Mouse (Mus musculus): ENCODE results near the gene Pdzd8. TPM values are rescaled to one million over a fixed set of nuclear protein-coding genes. Genes with fewer than 3 reads are reported as not detected.

Gene Pdzd8
- polyA plus RNA-seq, 1 experiment from 2014 or later, result 8.8 TPM

- Histone ChIP-seq H3K4me3 (replicated peaks; ENCODE audit: low read depth, low read length) (no peak overlapping the region), H3K27me3 (ENCODE audit: insufficient read depth, low read length) (no peaks in the 10 kb centered on the region), H3K27ac (no peak overlapping the region), H3K9me3 (replicated peaks; ENCODE audit: low read length) (no peaks in the 10 kb centered on the region), H3K4me2 (ENCODE audit: low read length) (no peak overlapping the region), H3K4me1 (replicated peaks; ENCODE audit: insufficient read depth, low read length) (peaks cover 6% of the 10 kb centered on the region; the same call in 1 of the 2 replicates), H3K36me3 (ENCODE audit: insufficient read depth, low read length) (no peaks in the 10 kb centered on the region), H3K9ac (ENCODE audit: low read depth, low read length) (no peak overlapping the region)
- DNase-seq (ENCODE audit: low spot score) (no peak), ATAC-seq (replicated peaks; ENCODE audit: low FRiP score, low read depth) (no peak)
- no peak for TF ChIP-seq CTCF (IDR thresholded peaks at IDR 0.05; ENCODE audit: low read depth)
- WGBS, result 81% methylated on average over 3 of the region's 3 CpGs
These were observed 5.7 kb downstream of the Pdzd8 start for GRCm38 (mm10) chr19:59339908-59340307.

- no peak overlapping the region for H3K9ac ChIP-seq (ENCODE audit: low read depth, low read length)
- H3K27ac ChIP-seq, result no peak overlapping the region
- H3K9me3 ChIP-seq (replicated peaks; ENCODE audit: low read length), result no peaks in the 10 kb centered on the region
- no peak overlapping the region for H3K4me2 ChIP-seq (ENCODE audit: low read length)
- no peak overlapping the region for H3K4me3 ChIP-seq (replicated peaks; ENCODE audit: low read depth, low read length)
- DNase-seq (ENCODE audit: low spot score) (no peak), ATAC-seq (replicated peaks; ENCODE audit: low FRiP score, low read depth) (no peak)
- H3K27me3 ChIP-seq (ENCODE audit: insufficient read depth, low read length), result no peaks in the 10 kb centered on the region
- no peak for TF ChIP-seq CTCF (IDR thresholded peaks at IDR 0.05; ENCODE audit: low read depth)
- no peaks in the 10 kb centered on the region; the same call in 1 of the 2 replicates for H3K4me1 ChIP-seq (replicated peaks; ENCODE audit: insufficient read depth, low read length)
- no peaks in the 10 kb centered on the region for H3K36me3 ChIP-seq (ENCODE audit: insufficient read depth, low read length)
- 84% methylated on average over 3 of the region's 3 CpGs for WGBS
These were observed 7.5 kb downstream of the Pdzd8 start for GRCm38 (mm10) chr19:59337872-59338681.

- H3K4me2 ChIP-seq (ENCODE audit: low read length), result no peak overlapping the region
- no peaks in the 10 kb centered on the region for H3K27me3 ChIP-seq (ENCODE audit: insufficient read depth, low read length)
- no peaks in the 10 kb centered on the region for H3K9me3 ChIP-seq (replicated peaks; ENCODE audit: low read length)
- ATAC-seq (replicated peaks; ENCODE audit: low FRiP score, low read depth), result no peak
- H3K36me3 ChIP-seq (ENCODE audit: insufficient read depth, low read length), result no peaks in the 10 kb centered on the region
- no peaks in the 10 kb centered on the region for H3K4me1 ChIP-seq (replicated peaks; ENCODE audit: insufficient read depth, low read length)
- 97% methylated on average over 1 of the region's 1 CpGs for WGBS
- no peak for DNase-seq (ENCODE audit: low spot score)
- no peak for TF ChIP-seq CTCF (IDR thresholded peaks at IDR 0.05; ENCODE audit: low read depth)
- H3K9ac ChIP-seq (ENCODE audit: low read depth, low read length), result no peak overlapping the region
- H3K4me3 ChIP-seq (replicated peaks; ENCODE audit: low read depth, low read length), result no peak overlapping the region
- no peak overlapping the region for H3K27ac ChIP-seq
These were observed 8.9 kb downstream of the Pdzd8 start for GRCm38 (mm10) chr19:59336655-59337054.

- no peak overlapping the region for H3K9ac ChIP-seq (ENCODE audit: low read depth, low read length)
- TF ChIP-seq CTCF (IDR thresholded peaks at IDR 0.05; ENCODE audit: low read depth), result no peak
- H3K27me3 ChIP-seq (ENCODE audit: insufficient read depth, low read length), result no peaks in the 10 kb centered on the region
- ATAC-seq (replicated peaks; ENCODE audit: low FRiP score, low read depth) (no peak), DNase-seq (ENCODE audit: low spot score) (no peak)
- no peak overlapping the region for H3K27ac ChIP-seq
- no peak overlapping the region for H3K4me3 ChIP-seq (replicated peaks; ENCODE audit: low read depth, low read length)
- no peaks in the 10 kb centered on the region for H3K4me1 ChIP-seq (replicated peaks; ENCODE audit: insufficient read depth, low read length)
- no peak overlapping the region for H3K4me2 ChIP-seq (ENCODE audit: low read length)
- no peaks in the 10 kb centered on the region for H3K36me3 ChIP-seq (ENCODE audit: insufficient read depth, low read length)
- no peaks in the 10 kb centered on the region for H3K9me3 ChIP-seq (replicated peaks; ENCODE audit: low read length)
These were observed 14.8 kb downstream of the Pdzd8 start for GRCm38 (mm10) chr19:59330816-59331225.

GRCm38 (mm10) chr19:59321990-59322389 lies 23.6 kb downstream of the Pdzd8 start, which contains the start of gene Rps12-ps3:
Gene Rps12-ps3, plus strand, starts transcription at chr19:59322290.
- no peak for ATAC-seq (replicated peaks; ENCODE audit: low FRiP score, low read depth)

GRCm38 (mm10) chr19:59316571-59316970 lies 29.0 kb downstream of the Pdzd8 start:
- Histone ChIP-seq H3K4me1 (replicated peaks; ENCODE audit: insufficient read depth, low read length) (no peaks in the 10 kb centered on the region), H3K9ac (ENCODE audit: low read depth, low read length) (no peak overlapping the region), H3K36me3 (ENCODE audit: insufficient read depth, low read length) (peaks cover 2% of the 10 kb centered on the region), H3K9me3 (replicated peaks; ENCODE audit: low read length) (no peaks in the 10 kb centered on the region), H3K4me2 (ENCODE audit: low read length) (no peak overlapping the region), H3K27me3 (ENCODE audit: insufficient read depth, low read length) (no peaks in the 10 kb centered on the region), H3K27ac (no peak overlapping the region), H3K4me3 (replicated peaks; ENCODE audit: low read depth, low read length) (no peak overlapping the region)
- no peak for ATAC-seq (replicated peaks; ENCODE audit: low FRiP score, low read depth)
- TF ChIP-seq CTCF (IDR thresholded peaks at IDR 0.05; ENCODE audit: low read depth), result peak; percentile 70
- peak; percentile 73 for DNase-seq (ENCODE audit: low spot score)

More at GRCm38 (mm10) chr19:59321990-59322389, 23.6 kb downstream of the Pdzd8 start, which contains the start of gene Rps12-ps3:
- no peak within 1 kb of the TSS for H3K27ac ChIP-seq
- no peaks in the 10 kb centered on the region for H3K4me1 ChIP-seq (replicated peaks; ENCODE audit: insufficient read depth, low read length)
- no peak for TF ChIP-seq CTCF (IDR thresholded peaks at IDR 0.05; ENCODE audit: low read depth)
- 93% methylated on average over 9 of the region's 14 CpGs for WGBS
- DNase-seq (ENCODE audit: low spot score), result no peak
- H3K9ac ChIP-seq (ENCODE audit: low read depth, low read length), result no peak within 1 kb of the TSS
- H3K4me3 ChIP-seq (replicated peaks; ENCODE audit: low read depth, low read length), result no peak within 1 kb of the TSS
- no peaks in the 10 kb centered on the region for H3K9me3 ChIP-seq (replicated peaks; ENCODE audit: low read length)
- peaks cover 2% of the 10 kb centered on the region; the same call in 1 of the 2 replicates for H3K36me3 ChIP-seq (ENCODE audit: insufficient read depth, low read length)
- no peaks in the 10 kb centered on the region for H3K27me3 ChIP-seq (ENCODE audit: insufficient read depth, low read length)
- H3K4me2 ChIP-seq (ENCODE audit: low read length), result no peak within 1 kb of the TSS

All from kidney, postnatal 0 days (tissue).